Mouse (Mus musculus) bone marrow macrophage, adult 2 months (primary cell): Measurements from ENCODE around the gene Sim1. TPM values are rescaled to one million over a fixed set of nuclear protein-coding genes. Genes with fewer than 3 reads are reported as not detected.
A peak's percentile ranks its signal among the peaks of the same experiment; 100 is the strongest.

Experiments
- H3K27ac ChIP-seq: 2 replicates; pipeline ENCODE4 v1.5.1; 2012; ENCODE audit warnings: low read depth, low read length; ENCODE audit not compliant: insufficient read depth
- H3K4me1 ChIP-seq: 2 replicates; pipeline ENCODE4 v1.6.1; 2012; ENCODE audit warnings: low read length; ENCODE audit not compliant: control insufficient read depth, insufficient read depth
- H3K4me3 ChIP-seq: 2 replicates; pipeline ENCODE4 v1.5.1; 2012; ENCODE audit warnings: mild to moderate bottlenecking, low read length, moderate library complexity; ENCODE audit not compliant: insufficient read depth
- CTCF ChIP-seq: IDR thresholded peaks from 2 replicates; pipeline ENCODE4 v1.5.1; 2012; ENCODE audit warnings: low read depth, mild to moderate bottlenecking, low read length, moderate library complexity
- POLR2A ChIP-seq: IDR thresholded peaks from 2 replicates; pipeline ENCODE4 v1.6.1; 2012; ENCODE audit warnings: mild to moderate bottlenecking, low read depth, low read length, borderline replicate concordance
- polyA plus RNA-seq: library from polyadenylated mRNA; stranded (reverse); fragments of >200 nt; gene quantifications from 2 replicates; pipeline ENCODE4 v1.2.4, GENCODE M21; 2012; ENCODE audit not compliant: missing spikeins, insufficient read depth, insufficient read length

Gene Sim1
- 0.15 TPM in 1 of 2 replicates, not detected in the other for polyA plus RNA-seq

- Histone ChIP-seq H3K27ac (no peak within 1 kb of the TSS), H3K4me1 (0 out of 2 replicates have a peak, but pooled peaks cover 2% of the 10 kb centered on the region), H3K4me3 (peak within 1 kb of the TSS; percentile 54)
- TF ChIP-seq POLR2A (no peak), CTCF (no peak)
These were observed at the start of gene Sim1 for GRCm38 (mm10) chr10:50894170-50894991. Gene Sim1, plus strand, starts transcription at chr10:50894754.

GRCm38 (mm10) chr10:50868202-50868601 is 26.4 kb upstream of the Sim1 start:
- Histone ChIP-seq H3K4me3 (no peak overlapping the region), H3K27ac (no peak overlapping the region), H3K4me1 (peaks cover 3% of the 10 kb centered on the region; the same call in 1 of the 2 replicates)
- no peak for TF ChIP-seq CTCF
- no peak for TF ChIP-seq POLR2A

- no peak for TF ChIP-seq CTCF
- no peak for TF ChIP-seq POLR2A
- Histone ChIP-seq H3K4me3 (no peak overlapping the region), H3K27ac (no peak overlapping the region), H3K4me1 (peaks cover 4% of the 10 kb centered on the region; the same call in 1 of the 2 replicates)
These were observed 17.6 kb upstream of the Sim1 start for GRCm38 (mm10) chr10:50876952-50877351.

DNA sequence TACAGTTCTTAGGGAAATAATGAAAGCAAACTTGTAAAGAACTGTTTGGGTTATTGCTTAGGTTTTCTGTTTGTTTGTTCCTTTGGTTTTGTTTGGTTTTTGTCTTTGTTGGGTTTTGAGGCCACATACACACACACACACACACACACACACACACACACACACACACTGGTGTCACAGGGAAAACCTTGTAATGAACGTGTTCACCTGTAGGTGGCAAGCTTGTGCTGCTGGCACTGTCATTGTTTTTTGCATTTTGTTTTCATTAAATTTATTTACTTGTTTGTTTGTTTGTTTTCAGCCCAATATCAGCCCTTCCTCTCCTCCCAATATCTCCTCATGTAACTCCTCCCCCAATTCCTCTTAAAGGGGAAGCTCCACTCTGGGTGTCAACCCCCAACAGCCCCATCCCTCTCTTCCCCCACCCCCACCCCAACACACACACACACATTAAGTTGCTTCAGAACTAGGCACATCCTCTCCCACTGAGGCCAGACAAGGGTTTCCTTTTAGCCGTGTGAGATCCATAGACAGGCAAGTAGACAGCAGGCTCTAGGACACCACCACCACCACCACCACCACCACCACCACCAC is 13.0 kb upstream of the Sim1 start:
- Histone ChIP-seq H3K4me1 (no peaks in the 10 kb centered on the region), H3K4me3 (no peak overlapping the region), H3K27ac (no peak overlapping the region)
- no peak for TF ChIP-seq POLR2A
- no peak; the same call in 1 of the 2 replicates for TF ChIP-seq CTCF

DNA sequence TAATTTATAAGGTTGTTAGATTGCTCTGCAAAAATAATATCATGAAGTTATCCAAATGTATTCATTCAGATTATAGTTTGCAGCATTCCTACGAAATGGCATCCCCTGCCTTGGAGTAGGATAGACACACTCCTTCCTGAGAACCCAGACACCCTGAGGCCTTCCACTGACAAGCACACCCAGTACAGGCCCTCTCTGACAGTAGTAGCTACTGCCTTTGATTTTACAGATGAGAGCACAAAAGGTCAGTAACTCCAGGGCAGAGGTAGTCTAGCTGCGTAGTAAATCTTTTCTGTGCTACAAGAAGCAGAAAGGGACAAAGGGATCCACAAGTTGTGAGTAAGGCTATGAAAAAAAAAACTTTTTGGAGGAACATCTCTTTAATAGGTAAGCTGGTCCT is 12.2 kb upstream of the Sim1 start:
- TF ChIP-seq POLR2A (no peak), CTCF (no peak)
- Histone ChIP-seq H3K4me3 (no peak overlapping the region), H3K4me1 (no peaks in the 10 kb centered on the region), H3K27ac (no peak overlapping the region)

- TF ChIP-seq POLR2A (no peak), CTCF (no peak)
- Histone ChIP-seq H3K4me3 (no peak overlapping the region), H3K27ac (no peak overlapping the region), H3K4me1 (no peaks in the 10 kb centered on the region)
These were observed 8.2 kb upstream of the Sim1 start for GRCm38 (mm10) chr10:50886305-50886704.

GRCm38 (mm10) chr10:50890621-50891020 is 3.9 kb upstream of the Sim1 start:
- H3K4me1 ChIP-seq: 0 out of 2 replicates have a peak, but pooled peaks cover 2% of the 10 kb centered on the region
- TF ChIP-seq CTCF (no peak), POLR2A (no peak)
- H3K27ac ChIP-seq: no peak overlapping the region
- no peak overlapping the region for H3K4me3 ChIP-seq

DNA sequence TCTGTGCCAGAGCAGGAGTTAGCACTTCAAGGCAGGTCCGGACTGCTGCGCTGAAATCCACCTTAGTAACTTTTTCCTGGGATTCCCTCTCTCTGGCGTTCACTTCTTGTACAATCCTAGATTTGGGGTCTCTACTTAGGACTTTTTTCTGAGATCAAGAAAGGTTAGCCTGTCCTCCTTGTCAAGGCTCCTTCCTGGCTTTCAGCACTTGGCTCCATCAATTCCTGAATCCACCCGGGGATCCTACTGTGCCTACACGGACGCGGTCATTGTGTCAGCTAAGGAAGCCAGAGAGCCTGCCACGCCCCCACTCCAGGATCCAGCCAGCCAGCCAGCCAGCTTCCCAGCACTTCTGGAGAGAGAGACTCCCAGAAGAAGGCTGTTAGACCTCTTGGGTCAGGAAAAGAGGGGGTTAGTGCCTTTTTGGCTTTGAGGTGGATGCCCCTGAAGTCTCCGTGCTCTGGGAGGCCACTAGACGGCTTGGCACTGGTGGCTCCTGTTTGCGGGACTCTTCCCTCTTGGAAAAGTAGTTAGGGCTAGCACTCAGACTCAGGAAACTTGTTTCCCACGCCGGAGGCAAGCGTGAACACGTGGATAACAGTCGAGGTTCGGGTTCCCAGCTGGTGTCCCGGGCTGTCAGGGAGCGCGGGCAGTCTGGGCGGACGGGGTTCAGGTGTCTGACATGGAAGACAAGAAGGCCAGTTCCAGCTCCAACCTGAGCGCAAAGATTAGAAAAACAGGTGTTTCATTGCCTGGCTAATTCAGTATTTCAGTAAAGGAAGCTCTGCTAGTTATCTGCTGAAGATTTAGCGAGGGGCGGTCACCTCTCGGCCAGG is 2.5 kb upstream of the Sim1 start:
- H3K4me3 ChIP-seq: no peak overlapping the region
- H3K27ac ChIP-seq: no peak overlapping the region
- 0 out of 2 replicates have a peak, but pooled peaks cover 2% of the 10 kb centered on the region for H3K4me1 ChIP-seq
- TF ChIP-seq CTCF: no peak
- TF ChIP-seq POLR2A: no peak

DNA sequence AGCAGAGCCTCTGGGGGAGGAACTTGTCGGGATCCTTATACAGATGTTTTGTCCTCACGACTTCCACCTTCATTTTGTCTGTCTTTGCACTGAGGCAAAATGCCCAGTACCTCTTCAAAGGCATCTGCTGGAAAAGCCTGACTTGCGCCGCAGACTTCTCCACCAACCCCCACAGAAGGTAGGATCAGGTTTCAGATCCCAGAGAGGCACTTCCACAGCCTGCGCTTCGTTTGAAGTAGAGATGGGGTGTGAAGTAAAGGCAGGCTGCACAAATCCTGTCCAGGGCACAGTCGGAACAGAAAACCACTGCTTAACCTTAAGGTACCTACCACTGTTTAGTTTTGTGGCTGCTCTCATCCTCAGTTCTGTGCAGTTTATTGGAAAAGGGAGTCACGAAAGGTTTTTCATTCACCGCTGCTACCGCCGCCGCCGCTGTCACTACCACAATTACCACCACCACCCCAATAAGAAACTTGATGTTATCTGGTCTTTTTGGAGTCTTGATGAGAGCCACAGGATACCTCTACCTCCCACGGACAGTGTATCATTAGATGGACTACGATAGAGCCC is 1.7 kb upstream of the Sim1 start:
- TF ChIP-seq POLR2A: no peak
- TF ChIP-seq CTCF: no peak
- no peak overlapping the region for H3K4me3 ChIP-seq
- 0 out of 2 replicates have a peak, but pooled peaks cover 2% of the 10 kb centered on the region for H3K4me1 ChIP-seq
- H3K27ac ChIP-seq: no peak overlapping the region

- no peak for TF ChIP-seq CTCF
- no peak for TF ChIP-seq POLR2A
These were observed 1.0 kb upstream of the Sim1 start for GRCm38 (mm10) chr10:50893546-50893945.

More at GRCm38 (mm10) chr10:50893546-50893945, 1.0 kb upstream of the Sim1 start:
- no peak overlapping the region for H3K4me3 ChIP-seq
- H3K27ac ChIP-seq: no peak overlapping the region
- H3K4me1 ChIP-seq: 0 out of 2 replicates have a peak, but pooled peaks cover 2% of the 10 kb centered on the region
